Mouse (Mus musculus) embryonic facial prominence, embryonic 12.5 days (tissue): ENCODE measurements around the gene Tacr1. TPM values are rescaled to one million over a fixed set of nuclear protein-coding genes. Genes with fewer than 3 reads are reported as not detected.
"Not testable (repeated sequence)": the region's sequence is repeated elsewhere in the genome, so short reads cannot be mapped to it uniquely, and the experiment has no call there.

Source experiments
- ATAC-seq: fragments of 200-750 bp; cut with Nextera tagmentation; 2 replicates; pipeline ENCODE4 v1.8.0; 2017; ENCODE audit not compliant: insufficient number of reproducible peaks, insufficient read depth, low FRiP score, low TSS enrichment
- H3K27ac ChIP-seq: fragments of 300-500 bp; sonication (generic); 2 replicates; pipeline ENCODE4 v1.5.1; 2016; ENCODE audit warnings: mild to moderate bottlenecking
- H3K27me3 ChIP-seq: fragments of 300-500 bp; sonication (generic); 2 replicates; pipeline ENCODE4 v1.6.1; 2016; ENCODE audit warnings: mild to moderate bottlenecking, moderate library complexity
- H3K36me3 ChIP-seq: fragments of 300-500 bp; sonication (generic); 2 replicates; pipeline ENCODE4 v1.6.1; 2016; ENCODE audit warnings: mild to moderate bottlenecking
- H3K4me1 ChIP-seq: fragments of 300-500 bp; sonication (generic); 2 replicates; pipeline ENCODE4 v1.6.1; 2016
- H3K4me2 ChIP-seq: fragments of 300-500 bp; sonication (generic); replicated peaks from 2 replicates; pipeline ENCODE4 v1.6.1; 2016; ENCODE audit warnings: mild to moderate bottlenecking, moderate library complexity
- H3K4me3 ChIP-seq: fragments of 300-500 bp; sonication (generic); 2 replicates; pipeline ENCODE4 v1.5.1; 2016; ENCODE audit warnings: mild to moderate bottlenecking
- H3K9ac ChIP-seq: fragments of 300-500 bp; sonication (generic); 2 replicates; pipeline ENCODE4 v1.6.1; 2016; ENCODE audit warnings: mild to moderate bottlenecking, moderate library complexity
- H3K9me3 ChIP-seq: fragments of 300-500 bp; sonication (generic); 2 replicates; pipeline ENCODE4 v1.6.1; 2016; ENCODE audit warnings: mild to moderate bottlenecking, moderate library complexity
- WGBS: fragments of 180-500 bp; shearing (Covaris S2); methylation state at CpG from one replicate; pipeline ENCODE4 v1.1.7; 2016; 5-methylcytosine and 5-hydroxymethylcytosine counted together
- polyA plus RNA-seq: library from polyadenylated mRNA; unstranded; fragments of >200 nt; fragmentation: Nextera tagmentation; extraction: Ambion mirVana; gene quantifications from 2 replicates; pipeline ENCODE4 v1.2.1, GENCODE M21; 2016

The Tacr1 gene
- polyA plus RNA-seq, result 0.23 and 0.28 TPM in 2 replicates

GRCm38 (mm10) chr6:82401595-82402451, at the start of gene Tacr1:
Tacr1 (plus strand) TSS chr6:82402334.
- Histone ChIP-seq H3K4me2 (peak within 1 kb of the TSS; percentile 76), H3K4me1 (peaks cover 25% of the 10 kb centered on the region), H3K9ac (peak within 1 kb of the TSS; percentile 42), H3K27ac (no peak within 1 kb of the TSS), H3K9me3 (0 out of 2 replicates have a peak, but pooled peaks cover 2% of the 10 kb centered on the region), H3K27me3 (peaks cover 54% of the 10 kb centered on the region), H3K36me3 (no peaks in the 10 kb centered on the region), H3K4me3 (peak within 1 kb of the TSS; percentile 37)
- under 1% methylated on average over 27 of the region's 28 CpGs for WGBS
- peak; percentile 78; the same call in 1 of the 2 replicates for ATAC-seq

DNA sequence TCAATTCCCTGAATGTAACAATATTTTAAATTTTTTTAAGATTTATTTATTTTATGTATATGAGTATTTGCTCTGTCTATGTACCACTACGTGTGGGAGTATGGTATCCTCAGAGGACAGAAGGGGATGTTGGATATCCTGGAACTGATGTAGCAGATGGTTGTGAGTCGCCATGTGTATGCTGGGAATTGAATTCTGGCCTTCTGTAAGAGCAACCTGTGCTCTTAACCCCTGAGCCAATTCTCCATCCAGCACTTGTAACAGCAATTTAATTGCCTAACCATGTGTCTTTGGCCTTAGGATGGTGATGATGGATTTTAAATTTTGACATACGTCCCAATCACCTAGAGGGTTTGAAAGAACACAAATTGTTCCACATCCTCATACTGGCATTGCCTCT, 26.0 kb upstream of the Tacr1 start:
- no peaks in the 10 kb centered on the region for H3K9me3 ChIP-seq
- WGBS, result 82% methylated on average over 3 of the region's 3 CpGs
- H3K9ac ChIP-seq, result no peak overlapping the region
- H3K4me3 ChIP-seq, result no peak overlapping the region
- H3K4me2 ChIP-seq, result no peak overlapping the region
- H3K27me3 ChIP-seq, result no peaks in the 10 kb centered on the region
- no peaks in the 10 kb centered on the region for H3K4me1 ChIP-seq
- ATAC-seq, result no peak
- H3K36me3 ChIP-seq, result no peaks in the 10 kb centered on the region
- no peak overlapping the region for H3K27ac ChIP-seq

DNA sequence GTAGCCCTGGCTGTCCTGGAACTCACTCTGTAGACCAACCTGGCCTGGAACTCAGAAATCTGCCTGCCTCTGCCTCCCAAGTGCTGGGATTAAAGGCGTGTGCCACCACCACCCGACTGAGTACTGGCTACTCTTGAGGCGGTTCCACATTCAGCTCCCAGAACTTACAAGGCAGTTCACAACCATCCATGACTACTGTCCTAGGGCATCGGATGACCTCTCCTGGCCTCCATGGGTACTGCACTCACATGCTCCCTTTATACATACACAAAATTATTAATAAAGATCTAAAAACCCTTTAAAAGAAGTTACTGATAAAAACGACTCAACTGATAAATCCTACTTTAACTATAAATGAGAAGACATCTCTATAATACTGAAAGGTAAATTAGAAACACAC, 18.6 kb upstream of the Tacr1 start:
- Histone ChIP-seq H3K4me3 (no peak overlapping the region), H3K9me3 (no peaks in the 10 kb centered on the region; the same call in 1 of the 2 replicates), H3K9ac (no peak overlapping the region), H3K27me3 (no peaks in the 10 kb centered on the region), H3K36me3 (no peaks in the 10 kb centered on the region), H3K27ac (no peak overlapping the region), H3K4me2 (no peak overlapping the region), H3K4me1 (no peaks in the 10 kb centered on the region)
- ATAC-seq, result no peak
- whole genome bisulfite sequencing, result 88% methylated on average over 5 of the region's 5 CpGs

GRCm38 (mm10) chr6:82402501-82403495, 664 bp downstream of the Tacr1 start:
- Histone ChIP-seq H3K4me1 (peaks cover 25% of the 10 kb centered on the region), H3K27ac (no peak overlapping the region), H3K27me3 (peaks cover 54% of the 10 kb centered on the region), H3K4me2 (peak overlapping the region; percentile 76), H3K9me3 (0 out of 2 replicates have a peak, but pooled peaks cover 2% of the 10 kb centered on the region), H3K4me3 (peak overlapping the region; percentile 37), H3K9ac (peak overlapping the region; percentile 42), H3K36me3 (no peaks in the 10 kb centered on the region)
- 3% methylated on average over 34 of the region's 34 CpGs for WGBS
- ATAC-seq, result peak; percentile 70; the same call in 1 of the 2 replicates

DNA sequence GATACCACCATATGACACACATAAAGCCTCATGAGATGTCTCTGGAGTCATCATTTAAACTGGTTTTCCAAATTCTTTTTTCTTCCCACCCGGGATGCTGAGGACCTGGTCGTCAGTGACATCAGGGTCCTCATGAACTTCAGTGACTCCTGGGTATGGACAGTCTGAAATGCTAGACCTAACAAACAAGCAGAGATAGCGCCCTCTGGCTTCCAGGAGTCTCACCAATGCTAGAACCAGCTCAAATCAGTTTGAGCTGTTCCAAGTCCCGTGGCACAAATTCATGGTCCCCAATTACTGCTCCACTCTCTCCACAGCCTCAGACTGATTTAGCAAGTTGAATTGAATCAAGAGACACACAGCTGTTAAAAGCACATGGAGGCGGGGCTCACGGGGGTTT, 16.2 kb downstream of the Tacr1 start:
- no peak for ATAC-seq
- Histone ChIP-seq H3K9ac (no peak overlapping the region), H3K4me2 (no peak overlapping the region), H3K4me3 (no peak overlapping the region), H3K27ac (no peak overlapping the region), H3K36me3 (no peaks in the 10 kb centered on the region), H3K27me3 (no peaks in the 10 kb centered on the region), H3K9me3 (no peaks in the 10 kb centered on the region), H3K4me1 (no peaks in the 10 kb centered on the region)
- WGBS, result 69% methylated on average over 6 of the region's 6 CpGs

- Histone ChIP-seq H3K4me3 (no peak overlapping the region), H3K9ac (no peak overlapping the region), H3K27ac (no peak overlapping the region), H3K36me3 (no peaks in the 10 kb centered on the region), H3K4me2 (no peak overlapping the region), H3K27me3 (no peaks in the 10 kb centered on the region), H3K9me3 (peaks cover 4% of the 10 kb centered on the region; the same call in 1 of the 2 replicates), H3K4me1 (no peaks in the 10 kb centered on the region)
- 53% methylated on average over 4 of the region's 4 CpGs for WGBS
- ATAC-seq, result no peak
These were observed 18.1 kb downstream of the Tacr1 start for GRCm38 (mm10) chr6:82420222-82420621.

DNA sequence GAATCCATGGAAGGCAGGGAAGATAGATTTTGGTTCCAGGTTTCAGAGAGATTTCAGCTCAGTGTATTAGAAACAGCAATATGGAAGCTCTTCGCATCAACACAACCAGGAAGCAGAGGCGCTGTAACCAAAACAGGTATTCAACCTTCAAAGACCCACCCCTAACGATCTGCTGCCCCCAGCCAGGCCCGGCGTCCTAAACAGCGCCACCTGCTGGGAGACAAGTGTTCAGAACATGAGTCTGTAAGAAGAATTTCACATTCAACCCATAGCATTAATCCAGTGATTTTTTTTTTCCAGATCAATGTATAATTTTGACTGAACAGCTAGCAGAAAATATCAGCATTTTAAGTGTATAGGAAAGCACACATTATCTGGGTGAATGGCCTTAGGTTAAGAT, 26.8 kb downstream of the Tacr1 start:
- Histone ChIP-seq H3K36me3 (no peaks in the 10 kb centered on the region), H3K27me3 (no peaks in the 10 kb centered on the region), H3K9ac (no peak overlapping the region), H3K4me3 (no peak overlapping the region), H3K4me1 (no peaks in the 10 kb centered on the region), H3K9me3 (peaks cover under 1% of the 10 kb centered on the region; the same call in 1 of the 2 replicates), H3K4me2 (no peak overlapping the region), H3K27ac (no peak overlapping the region)
- ATAC-seq, result no peak
- WGBS, result 59% methylated on average over 6 of the region's 6 CpGs

GRCm38 (mm10) chr6:82429766-82430165, 27.6 kb downstream of the Tacr1 start:
- H3K9ac ChIP-seq, result no peak overlapping the region
- 68% methylated on average over 6 of the region's 6 CpGs for WGBS
- H3K4me3 ChIP-seq, result no peak overlapping the region
- no peaks in the 10 kb centered on the region for H3K36me3 ChIP-seq
- no peaks in the 10 kb centered on the region for H3K27me3 ChIP-seq
- H3K4me2 ChIP-seq, result no peak overlapping the region
- H3K4me1 ChIP-seq, result no peaks in the 10 kb centered on the region
- no peak for ATAC-seq
- no peaks in the 10 kb centered on the region for H3K9me3 ChIP-seq
- H3K27ac ChIP-seq, result no peak overlapping the region

- Histone ChIP-seq H3K27ac (no peak overlapping the region), H3K4me3 (no peak overlapping the region), H3K4me1 (no peaks in the 10 kb centered on the region), H3K4me2 (no peak overlapping the region), H3K9me3 (no peaks in the 10 kb centered on the region), H3K27me3 (no peaks in the 10 kb centered on the region), H3K9ac (no peak overlapping the region), H3K36me3 (no peaks in the 10 kb centered on the region)
- ATAC-seq, result no peak
- 71% methylated on average over 4 of the region's 4 CpGs for WGBS
These were observed 35.0 kb downstream of the Tacr1 start for GRCm38 (mm10) chr6:82437174-82437573.

- H3K4me1 ChIP-seq, ATAC-seq, H3K4me2 ChIP-seq, H3K4me3 ChIP-seq, H3K9ac ChIP-seq, H3K36me3 ChIP-seq, H3K27ac ChIP-seq, H3K9me3 ChIP-seq, H3K27me3 ChIP-seq: not testable (repeated sequence)
- WGBS, result 72% methylated on average over 8 of the region's 8 CpGs
These were observed 50.3 kb downstream of the Tacr1 start for GRCm38 (mm10) chr6:82452206-82453095.

GRCm38 (mm10) chr6:82455245-82455644, 53.1 kb downstream of the Tacr1 start:
- Histone ChIP-seq H3K36me3 (no peaks in the 10 kb centered on the region), H3K27ac (no peak overlapping the region), H3K27me3 (no peaks in the 10 kb centered on the region), H3K4me3 (no peak overlapping the region), H3K4me2 (no peak overlapping the region), H3K4me1 (no peaks in the 10 kb centered on the region), H3K9ac (no peak overlapping the region), H3K9me3 (no peaks in the 10 kb centered on the region)
- 55% methylated on average over 3 of the region's 3 CpGs for WGBS
- no peak for ATAC-seq
